17 mouse cellular contexts compared by ENCODE assay signal in the genomic region with DNA sequence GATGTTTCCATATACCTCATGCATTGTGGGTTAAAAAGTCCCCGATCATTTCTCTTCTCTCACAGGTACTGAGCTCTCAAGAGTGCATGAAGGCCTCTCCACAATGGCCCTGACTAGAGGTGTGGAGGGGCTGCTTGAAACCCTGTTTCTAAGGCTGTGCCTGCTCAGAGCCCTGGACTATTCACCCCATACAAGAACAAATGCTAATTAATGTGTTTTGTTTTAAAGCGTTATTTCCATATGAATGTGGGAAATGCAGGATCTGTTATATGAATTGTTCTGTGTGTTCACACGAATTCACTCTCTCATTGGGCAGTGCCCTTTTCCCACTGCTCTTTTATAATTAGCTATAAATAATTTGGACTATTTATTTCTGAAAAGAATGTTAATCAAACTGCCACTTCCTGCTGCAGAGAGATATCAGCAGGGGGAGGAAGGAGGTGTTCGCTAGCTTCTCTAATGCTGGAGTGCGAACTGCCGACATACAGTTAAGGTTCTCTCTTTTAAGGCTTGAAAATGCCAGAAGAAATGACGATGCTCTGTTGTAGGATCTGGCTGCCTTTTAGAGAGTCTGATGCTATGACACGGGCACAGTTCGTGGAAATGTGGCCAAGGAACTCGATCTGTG. TPM values are rescaled to one million over a fixed set of nuclear protein-coding genes. Genes with fewer than 3 reads are reported as not detected.
"Had no signal": no experiment of that assay in that cellular context is flagged by ENCODE, and none has a peak within 500 bp of the region (broad histone marks: within the 10 kb centered on the region; RNA-seq: fewer than 3 reads in every experiment).

No protein-coding gene starts in this region.

- DNase-seq: kidney, postnatal 10 days; kidney, postnatal 4 days; liver; liver, embryonic 13.5 days; liver, postnatal 0 days; lung, postnatal 14 days; right cerebral cortex, postnatal 4 days; thymus, adult 2 months; thymus, postnatal 25 days had no signal

- H3K4me1 ChIP-seq: limb, embryonic 12.5 days; liver, embryonic 13.5 days; lung, embryonic 15.5 days; midbrain, embryonic 10.5 days; midbrain, embryonic 15.5 days; neural tube, embryonic 12.5 days; stomach, embryonic 15.5 days had no signal

- H3K9me3 ChIP-seq: limb, embryonic 12.5 days; liver, embryonic 13.5 days; lung, embryonic 15.5 days; midbrain, embryonic 10.5 days; midbrain, embryonic 15.5 days; neural tube, embryonic 12.5 days; stomach, embryonic 15.5 days had no signal

- H3K4me2 ChIP-seq: limb, embryonic 12.5 days; liver, embryonic 13.5 days; lung, embryonic 15.5 days; midbrain, embryonic 15.5 days; neural tube, embryonic 12.5 days; stomach, embryonic 15.5 days had no signal

- ATAC-seq: liver, postnatal 0 days; midbrain, embryonic 15.5 days had no signal

- H3K27ac ChIP-seq: layer of hippocampus, adult 2 months; limb, embryonic 12.5 days; liver, embryonic 13.5 days; lung, embryonic 15.5 days; midbrain, embryonic 10.5 days; midbrain, embryonic 15.5 days; neural tube, embryonic 12.5 days; stomach, embryonic 15.5 days had no signal

- H3K9ac ChIP-seq: limb, embryonic 12.5 days; liver, embryonic 13.5 days; liver, postnatal 0 days; lung, embryonic 15.5 days; midbrain, embryonic 15.5 days; neural tube, embryonic 12.5 days; stomach, embryonic 15.5 days had no signal

- H3K4me3 ChIP-seq: layer of hippocampus, adult 2 months; limb, embryonic 12.5 days; liver, embryonic 13.5 days; lung, embryonic 15.5 days; midbrain, embryonic 10.5 days; midbrain, embryonic 15.5 days; neural tube, embryonic 12.5 days; stomach, embryonic 15.5 days had no signal

- H3K27me3 ChIP-seq: limb, embryonic 12.5 days; liver, embryonic 13.5 days; lung, embryonic 15.5 days; midbrain, embryonic 15.5 days; neural tube, embryonic 12.5 days; stomach, embryonic 15.5 days had no signal

RNA-seq across cellular contexts. Expression of gene Liph, which starts 51.4 kb away (rescaled TPM):
- total RNA-seq: monocyte, adult 5-6 weeks had no signal
